Mouse (Mus musculus) myocyte (in vitro differentiated cells): ENCODE measurements at regions not wholly inside any gene's neighbourhood (a gene's known extent, or its start where the extent isn't known, plus 50 kb on each side); places are given as distances from the start of the nearest gene placed in this dataset.

ENCODE experiments used
- H3K27me3 ChIP-seq: one replicate; pipeline ENCODE4 v1.6.1; 2011; ENCODE audit not compliant: control insufficient read depth, insufficient read depth, insufficient read length
- H3K36me3 ChIP-seq: one replicate; pipeline ENCODE4 v1.6.1; 2011; ENCODE audit not compliant: control insufficient read depth, insufficient read depth
- H3K4me2 ChIP-seq: one replicate; pipeline ENCODE4 v1.6.1; 2011; ENCODE audit warnings: low read depth, control low read depth
- H3K4me3 ChIP-seq: one replicate; pipeline ENCODE4 v1.5.1; 2011; ENCODE audit warnings: mild to moderate bottlenecking, control low read depth, moderate library complexity
- H3K79me2 ChIP-seq: one replicate; pipeline ENCODE4 v1.6.1; 2011; ENCODE audit not compliant: control insufficient read depth, insufficient read depth
- H3ac ChIP-seq: one replicate; pipeline ENCODE4 v1.6.1; 2011; ENCODE audit not compliant: control insufficient read depth, insufficient read length
- CEBPB ChIP-seq: IDR thresholded peaks from 2 replicates; pipeline ENCODE4 v1.6.1; 2011; ENCODE audit warnings: mild to moderate bottlenecking, moderate library complexity; ENCODE audit not compliant: poor library complexity, insufficient read depth, severe bottlenecking
- E2F4 ChIP-seq: IDR thresholded peaks from one replicate; pipeline ENCODE4 v1.6.1; 2011; ENCODE audit warnings: mild to moderate bottlenecking, control low read depth, moderate library complexity; ENCODE audit not compliant: insufficient read depth
- MAX ChIP-seq: IDR thresholded peaks from one replicate; pipeline ENCODE4 v1.6.1; 2011; ENCODE audit warnings: low read depth, mild to moderate bottlenecking, control low read depth
- MYOD1 ChIP-seq, 3 experiments: IDR thresholded peaks; one replicate each; pipeline ENCODE4 v1.6.1; 2011; ENCODE audit warnings: control low read depth in 2 of 3, low read depth in 2 of 3, mild to moderate bottlenecking in 2 of 3, moderate library complexity in 1 of 3; ENCODE audit not compliant: insufficient read length in 2 of 3, control insufficient read depth in 1 of 3
- MYOG ChIP-seq, 3 experiments: IDR thresholded peaks; one replicate each; pipeline ENCODE4 v1.6.1; 2011; ENCODE audit warnings: control low read depth in 2 of 3, low read depth in 2 of 3, mild to moderate bottlenecking in 2 of 3; ENCODE audit not compliant: insufficient read length in 2 of 3, control insufficient read depth in 1 of 3, insufficient read depth in 1 of 3
- POLR2A ChIP-seq: IDR thresholded peaks from one replicate; pipeline ENCODE4 v1.6.1; 2011; ENCODE audit warnings: low read depth, mild to moderate bottlenecking, control low read depth, moderate library complexity; ENCODE audit not compliant: insufficient read length
- POLR2AphosphoS2 ChIP-seq: IDR thresholded peaks from one replicate; pipeline ENCODE4 v1.6.1; 2011; ENCODE audit warnings: low read depth, control low read depth; ENCODE audit not compliant: insufficient read length
- REST ChIP-seq: IDR thresholded peaks from one replicate; pipeline ENCODE4 v1.6.1; 2011; ENCODE audit warnings: mild to moderate bottlenecking, control low read depth, moderate library complexity; ENCODE audit not compliant: insufficient read depth, insufficient read length
- SRF ChIP-seq: IDR thresholded peaks from one replicate; pipeline ENCODE4 v1.6.1; 2011; ENCODE audit warnings: low read depth; ENCODE audit not compliant: control insufficient read depth, insufficient read length
- TCF12 ChIP-seq: IDR thresholded peaks from one replicate; pipeline ENCODE4 v1.6.1; 2011; ENCODE audit warnings: mild to moderate bottlenecking, control low read depth; ENCODE audit not compliant: poor library complexity, insufficient read depth, severe bottlenecking
- TCF3 ChIP-seq: IDR thresholded peaks from one replicate; pipeline ENCODE4 v1.6.1; 2011; ENCODE audit warnings: low read depth, control low read depth; ENCODE audit not compliant: insufficient read length
- USF1 ChIP-seq: IDR thresholded peaks from one replicate; pipeline ENCODE4 v1.6.1; 2011; ENCODE audit warnings: low read depth, mild to moderate bottlenecking, control low read depth, moderate library complexity

- TF ChIP-seq MYOG (IDR thresholded peaks at IDR 0.05; ENCODE audit: control insufficient read depth in 1 of 3, insufficient read depth in 1 of 3, insufficient read length in 2 of 3, low read depth in 2 of 3) (no peak), REST (no peak), CEBPB (no peak), MAX (no peak), MYOD1 (IDR thresholded peaks at IDR 0.05; ENCODE audit: control insufficient read depth in 1 of 3, insufficient read length in 2 of 3, low read depth in 2 of 3) (no peak), E2F4 (no peak), TCF3 (no peak), POLR2A (no peak), TCF12 (no peak)
- Histone ChIP-seq H3K27me3 (no peaks in the 10 kb centered on the region), H3ac (no peak overlapping the region), H3K4me2 (no peak overlapping the region), H3K4me3 (no peak overlapping the region), H3K36me3 (no peaks in the 10 kb centered on the region), H3K79me2 (no peaks in the 10 kb centered on the region)
Measured at GRCm38 (mm10) chr8:89514270-89514669, 470.3 kb upstream of the Sall1 start.

- no peaks in the 10 kb centered on the region for H3K27me3 ChIP-seq
- H3ac ChIP-seq: no peak overlapping the region
- H3K4me2 ChIP-seq: no peak overlapping the region
- no peaks in the 10 kb centered on the region for H3K36me3 ChIP-seq
- no peak overlapping the region for H3K4me3 ChIP-seq
- H3K79me2 ChIP-seq: no peaks in the 10 kb centered on the region
- no peak for TF ChIP-seq POLR2A
- no peak for TF ChIP-seq SRF
- TF ChIP-seq POLR2AphosphoS2: no peak
- no peak for TF ChIP-seq E2F4
- no peak for TF ChIP-seq CEBPB
- no peak for TF ChIP-seq REST
- no peak for TF ChIP-seq TCF3
- TF ChIP-seq TCF12: no peak
- TF ChIP-seq MYOG (IDR thresholded peaks at IDR 0.05; ENCODE audit: control insufficient read depth in 1 of 3, insufficient read depth in 1 of 3, insufficient read length in 2 of 3, low read depth in 2 of 3): no peak
- TF ChIP-seq USF1: no peak
- no peak for TF ChIP-seq MAX
- TF ChIP-seq MYOD1 (IDR thresholded peaks at IDR 0.05; ENCODE audit: control insufficient read depth in 1 of 3, insufficient read length in 2 of 3, low read depth in 2 of 3): no peak
Measured at GRCm38 (mm10) chr8:89507639-89508038, 463.7 kb upstream of the Sall1 start.

- H3ac ChIP-seq: no peak overlapping the region
- no peak overlapping the region for H3K4me2 ChIP-seq
- H3K36me3 ChIP-seq: no peaks in the 10 kb centered on the region
- TF ChIP-seq TCF12 (no peak), CEBPB (no peak), USF1 (no peak), POLR2A (no peak), MYOG (IDR thresholded peaks at IDR 0.05; ENCODE audit: control insufficient read depth in 1 of 3, insufficient read depth in 1 of 3, insufficient read length in 2 of 3, low read depth in 2 of 3) (no peak), MAX (no peak), POLR2AphosphoS2 (no peak), MYOD1 (IDR thresholded peaks at IDR 0.05; ENCODE audit: control insufficient read depth in 1 of 3, insufficient read length in 2 of 3, low read depth in 2 of 3) (no peak), SRF (no peak)
- no peak overlapping the region for H3K4me3 ChIP-seq
- no peaks in the 10 kb centered on the region for H3K79me2 ChIP-seq
- H3K27me3 ChIP-seq: no peaks in the 10 kb centered on the region
Measured at GRCm38 (mm10) chr8:89503545-89504234, 459.7 kb upstream of the Sall1 start.

GRCm38 (mm10) chr8:89503030-89503429, 459.1 kb upstream of the Sall1 start:
- Histone ChIP-seq H3K27me3 (no peaks in the 10 kb centered on the region), H3K79me2 (no peaks in the 10 kb centered on the region), H3K36me3 (no peaks in the 10 kb centered on the region), H3K4me2 (no peak overlapping the region), H3K4me3 (no peak overlapping the region), H3ac (no peak overlapping the region)
- no peak for TF ChIP-seq TCF3
- no peak for TF ChIP-seq CEBPB
- no peak for TF ChIP-seq TCF12
- TF ChIP-seq SRF: no peak
- no peak for TF ChIP-seq POLR2AphosphoS2
- no peak for TF ChIP-seq MYOD1 (IDR thresholded peaks at IDR 0.05; ENCODE audit: control insufficient read depth in 1 of 3, insufficient read length in 2 of 3, low read depth in 2 of 3)
- TF ChIP-seq USF1: no peak
- no peak for TF ChIP-seq MYOG (IDR thresholded peaks at IDR 0.05; ENCODE audit: control insufficient read depth in 1 of 3, insufficient read depth in 1 of 3, insufficient read length in 2 of 3, low read depth in 2 of 3)
- TF ChIP-seq E2F4: no peak
- no peak for TF ChIP-seq REST
- TF ChIP-seq MAX: no peak
- no peak for TF ChIP-seq POLR2A
